Mouse (Mus musculus): ENCODE measurements around the gene Klf1.

The Klf1 gene

GRCm38 (mm10) chr8:84901752-84902151 lies at the start of gene Klf1:
Gene Klf1 (plus strand): TSS chr8:84901928.
- DNase-seq (ENCODE audit: low spot score) = no peak

DNA sequence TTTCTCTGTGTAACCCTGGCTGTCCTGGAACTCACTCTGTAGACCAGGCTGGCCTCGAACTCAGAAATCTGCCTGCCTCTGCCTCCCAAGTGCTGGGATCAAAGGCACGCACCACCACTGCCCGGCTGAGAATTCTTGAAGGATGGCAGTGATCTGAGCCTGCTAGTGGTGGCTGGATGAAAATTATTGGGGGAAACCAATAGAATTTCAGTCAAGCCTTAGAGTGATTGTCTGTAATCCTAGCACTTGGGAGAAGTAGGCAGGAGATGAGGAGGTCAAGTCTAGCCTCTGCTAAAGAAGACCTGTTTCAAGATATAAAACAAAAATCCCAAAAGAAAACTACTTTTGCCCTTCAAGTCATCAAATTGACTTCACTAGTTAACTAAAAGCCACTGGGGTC lies 45.3 kb upstream of the Klf1 start:
- no peak for DNase-seq (ENCODE audit: low spot score)

DNA sequence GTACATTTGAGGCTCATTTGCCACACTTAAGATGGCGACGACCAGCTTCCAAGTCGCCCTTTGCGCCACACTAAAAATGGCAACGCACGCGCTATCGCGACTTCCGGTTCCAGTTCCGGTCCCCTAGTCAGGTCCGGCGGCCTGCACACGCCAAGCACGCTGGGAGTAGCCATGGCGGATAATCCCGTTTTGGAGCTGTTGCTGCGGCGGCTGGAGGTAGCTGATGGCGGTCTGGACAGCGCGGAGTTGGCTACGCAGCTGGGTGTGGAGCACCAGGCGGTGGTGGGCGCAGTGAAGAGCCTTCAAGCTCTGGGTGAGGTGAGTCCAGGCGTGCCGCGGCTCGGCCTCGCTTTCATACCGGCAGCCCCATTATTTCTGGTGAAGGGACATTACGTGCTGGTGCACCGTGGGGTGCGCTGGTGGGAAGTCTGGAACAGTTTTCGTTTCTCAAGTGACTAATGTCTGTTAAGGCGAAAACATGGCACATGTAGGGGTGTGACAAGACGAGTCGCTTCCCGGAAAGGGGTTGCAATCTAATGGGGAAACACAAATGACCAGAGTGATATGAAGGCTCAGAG lies 44.8 kb upstream of the Klf1 start, which contains the start of gene Farsa:
TSS of gene Farsa (plus strand) at position 126 of the 578 bp plus-strand sequence.
- peak; percentile 94 for DNase-seq (ENCODE audit: low spot score)

DNA sequence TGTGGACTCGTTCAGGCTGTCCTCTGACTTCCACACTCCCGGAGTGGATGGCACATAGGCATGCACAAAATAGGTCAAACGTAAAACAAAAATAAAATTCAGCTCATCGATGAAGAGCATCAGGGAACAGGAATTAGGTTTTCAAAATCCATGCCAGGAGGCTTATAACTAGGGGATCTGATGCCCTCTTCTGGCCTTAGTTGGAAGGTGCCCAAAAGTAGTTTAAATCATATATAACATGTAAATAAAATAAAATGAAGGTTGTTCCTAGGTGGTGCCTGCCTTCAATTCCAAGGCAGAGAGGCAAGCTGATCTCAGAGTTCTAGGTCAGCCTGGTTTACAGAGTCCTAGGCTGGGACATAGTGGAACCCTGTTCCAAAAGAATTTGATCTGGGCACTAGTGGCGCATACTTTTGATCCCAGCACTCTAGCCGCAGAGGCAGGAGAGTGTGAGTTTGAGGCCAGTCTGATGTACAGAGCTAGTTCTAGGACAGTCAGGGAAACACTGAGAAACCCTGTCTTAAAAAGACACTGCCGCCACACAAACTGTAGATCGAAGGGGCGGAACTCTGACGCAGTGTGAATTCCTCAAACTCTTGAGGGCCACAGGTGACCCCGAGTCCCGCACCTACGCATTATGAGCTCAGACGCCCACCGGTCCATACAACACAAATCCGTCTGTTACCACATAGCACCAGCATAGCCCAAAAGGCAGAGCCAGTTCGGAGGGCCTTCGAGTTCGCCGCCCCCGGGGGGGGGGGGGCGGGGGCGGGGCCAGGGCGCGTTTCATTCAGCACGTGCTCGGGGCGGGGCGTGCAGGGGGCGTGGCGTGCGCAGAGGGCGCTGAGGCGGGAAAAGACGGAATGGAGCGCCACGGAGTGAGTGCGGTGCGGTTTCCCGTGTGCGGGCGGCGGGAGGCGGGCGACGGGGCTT lies 30.1 kb upstream of the Klf1 start, which contains the start of gene Syce2:
TSS of gene Syce2 (plus strand) at position 736 of the 933 bp plus-strand sequence.
- DNase-seq (ENCODE audit: low spot score) = peak; percentile 81

DNA sequence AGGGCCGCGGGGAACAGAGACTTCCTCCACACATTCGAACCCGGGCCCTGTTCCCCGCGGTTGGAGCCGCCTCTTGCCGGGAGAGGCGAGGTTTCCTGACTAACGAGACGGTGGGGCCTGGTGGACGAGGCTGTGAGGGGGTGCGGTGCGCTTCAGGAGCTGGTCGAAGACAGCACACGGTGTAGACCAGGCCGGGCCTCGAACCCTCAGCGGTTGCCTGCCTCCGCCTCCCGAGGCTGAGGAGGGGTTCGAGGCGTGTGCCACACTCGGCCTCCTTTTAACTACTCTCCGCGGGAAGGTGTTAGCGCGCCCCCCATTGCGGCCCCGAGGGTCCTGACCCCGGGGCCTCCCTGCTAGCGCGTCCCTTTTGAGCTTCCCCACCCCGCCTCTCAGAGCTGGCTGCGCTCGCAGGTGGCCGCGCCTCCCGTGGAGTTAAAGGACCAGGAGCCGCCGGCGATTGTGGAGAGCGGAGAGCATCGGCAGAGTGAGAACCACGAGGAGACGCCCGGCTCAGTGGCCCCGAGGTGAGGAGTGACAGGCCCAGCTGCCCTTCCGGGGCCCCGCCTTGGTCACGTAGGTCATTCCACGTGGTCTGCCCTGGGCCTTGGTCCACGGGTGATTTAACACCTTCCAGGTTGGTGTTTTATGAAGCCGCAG lies 29.3 kb upstream of the Klf1 start:
- DNase-seq (ENCODE audit: low spot score) = peak; percentile 12

GRCm38 (mm10) chr8:84873016-84873415 lies 28.7 kb upstream of the Klf1 start:
- no peak for DNase-seq (ENCODE audit: low spot score)

DNA sequence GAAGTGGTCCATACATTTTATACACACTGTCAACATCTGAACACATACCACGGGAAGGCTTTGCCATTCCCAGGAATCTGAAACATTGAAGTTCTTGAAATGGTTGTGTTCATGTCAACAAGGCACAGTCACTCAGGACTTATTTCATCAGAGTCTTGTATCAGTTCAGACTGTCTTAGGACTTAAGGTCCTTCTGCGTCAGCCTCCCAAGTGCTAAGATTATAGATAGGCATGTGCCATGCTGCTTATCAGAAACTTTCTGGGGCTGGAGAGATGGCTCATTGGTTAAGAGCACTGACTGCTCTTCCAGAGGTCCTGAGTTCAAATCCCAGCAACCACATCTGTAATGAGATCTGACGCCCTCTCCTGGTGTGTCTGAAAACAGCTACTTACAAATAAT lies 27.4 kb upstream of the Klf1 start:
- DNase-seq (ENCODE audit: low spot score) = no peak

DNA sequence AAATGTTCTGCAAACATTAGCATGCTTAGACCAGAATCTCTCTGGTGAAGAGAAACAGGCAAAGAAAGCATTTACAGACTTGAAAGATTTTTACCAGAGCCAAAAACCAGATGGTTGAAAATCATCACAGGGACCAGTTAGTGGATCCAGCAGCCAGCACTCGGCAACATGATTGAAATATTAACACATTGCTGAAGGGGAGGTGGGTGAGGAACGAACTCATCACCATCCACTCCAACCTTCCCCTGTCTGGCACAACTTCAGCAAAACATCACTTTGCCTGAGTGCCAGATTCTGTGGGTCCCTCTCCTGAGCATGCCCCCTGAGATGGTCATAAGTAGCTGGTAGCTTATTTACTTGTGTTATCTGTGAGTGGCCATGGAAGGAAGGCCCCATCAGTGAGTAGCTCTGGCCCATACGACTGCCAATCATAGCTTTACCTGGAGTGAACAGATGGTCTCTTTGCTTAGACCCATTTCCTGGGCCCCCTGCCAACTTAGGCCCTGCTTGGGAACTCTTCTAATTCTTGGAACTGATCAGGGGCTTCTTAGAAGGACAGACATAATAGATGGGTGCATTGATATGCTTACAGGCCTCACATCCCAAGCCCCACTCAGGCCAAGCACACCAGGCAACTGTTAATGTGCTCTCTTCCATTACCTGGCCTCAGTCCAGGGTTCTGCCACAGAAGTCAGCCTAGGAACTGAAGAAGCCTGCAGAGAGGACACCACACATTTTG lies 24.3 kb upstream of the Klf1 start:
- no peak for DNase-seq (ENCODE audit: low spot score)

- no peak for DNase-seq (ENCODE audit: low spot score)
Measured at GRCm38 (mm10) chr8:84878915-84879314, 22.8 kb upstream of the Klf1 start.

- no peak for DNase-seq (ENCODE audit: low spot score)
Measured at GRCm38 (mm10) chr8:84884728-84885127, 17.0 kb upstream of the Klf1 start.

DNA sequence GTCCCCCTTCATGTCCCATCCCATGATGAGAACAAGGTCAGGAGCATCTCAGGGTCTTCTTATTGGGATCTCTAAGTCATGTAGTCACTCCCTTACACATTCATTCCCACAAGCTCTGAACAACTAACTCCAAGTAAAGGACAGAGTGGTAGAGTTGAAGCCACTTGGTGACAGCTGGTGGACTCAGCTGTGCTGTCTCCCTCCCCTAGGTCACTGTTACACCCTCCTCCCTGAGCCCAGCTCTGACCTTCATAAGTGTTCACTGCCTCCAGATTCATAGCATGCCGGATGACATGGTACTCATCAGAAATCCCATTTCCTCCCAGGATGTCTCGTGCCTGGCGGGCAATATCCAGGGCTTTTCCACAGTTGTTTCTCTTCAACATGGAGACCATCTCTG lies 13.4 kb upstream of the Klf1 start:
- no peak for DNase-seq (ENCODE audit: low spot score)

DNA sequence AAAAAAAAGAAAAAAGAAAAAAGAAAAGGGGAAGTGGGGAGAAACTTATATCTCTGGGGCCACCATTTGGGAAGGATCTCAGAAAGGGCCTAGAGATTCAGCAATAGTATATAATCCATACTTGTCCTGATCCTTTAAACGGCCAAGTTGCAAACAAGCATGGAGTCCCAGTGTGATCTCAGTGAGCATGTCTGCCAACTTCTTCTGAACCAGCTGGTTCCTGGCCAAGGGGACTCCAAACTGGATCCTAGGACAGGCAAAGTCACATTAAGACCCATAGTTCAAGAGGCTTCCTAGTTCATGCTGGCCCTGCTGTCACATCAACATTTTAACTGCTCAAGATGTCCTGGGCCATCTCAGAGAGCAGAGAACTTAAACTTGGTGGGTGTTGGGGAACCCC lies 12.6 kb upstream of the Klf1 start:
- DNase-seq (ENCODE audit: low spot score) = no peak

- DNase-seq (ENCODE audit: low spot score) = no peak
Measured at GRCm38 (mm10) chr8:84892993-84893708, 8.6 kb upstream of the Klf1 start.

GRCm38 (mm10) chr8:84893709-84894134 lies 8.0 kb upstream of the Klf1 start, which contains the start of gene Gcdh:
Gene Gcdh (minus strand): TSS chr8:84893921.
- peak; percentile 98 for DNase-seq (ENCODE audit: low spot score)

- DNase-seq (ENCODE audit: low spot score) = no peak
Measured at GRCm38 (mm10) chr8:84895963-84896362, 5.8 kb upstream of the Klf1 start.

DNA sequence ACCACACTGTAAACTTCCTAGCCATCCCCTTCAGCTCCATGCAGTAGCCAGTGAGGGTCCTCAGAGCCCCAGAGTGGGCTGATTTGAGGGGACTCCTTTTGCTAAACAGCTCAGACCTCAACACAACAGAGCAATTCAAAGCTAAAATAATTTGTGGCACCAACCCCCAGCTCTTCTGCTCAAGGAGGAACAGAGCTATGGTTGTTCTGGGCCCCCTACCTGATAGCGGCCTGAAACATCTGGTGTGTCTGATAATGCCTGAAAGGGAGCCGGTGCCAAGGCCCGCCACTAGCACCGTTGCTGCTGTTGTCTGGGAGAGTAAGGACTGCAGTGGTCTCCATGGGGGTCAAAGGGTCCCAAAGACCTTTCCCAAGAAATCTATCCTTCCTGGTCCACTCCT lies 657 bp upstream of the Klf1 start:
- DNase-seq (ENCODE audit: low spot score) = no peak

- DNase-seq (ENCODE audit: low spot score) = no peak
Measured at GRCm38 (mm10) chr8:84902367-84902919, 715 bp downstream of the Klf1 start.

- DNase-seq (ENCODE audit: low spot score) = peak; percentile 92
Measured at GRCm38 (mm10) chr8:84902920-84903661, 1.4 kb downstream of the Klf1 start.

DNA sequence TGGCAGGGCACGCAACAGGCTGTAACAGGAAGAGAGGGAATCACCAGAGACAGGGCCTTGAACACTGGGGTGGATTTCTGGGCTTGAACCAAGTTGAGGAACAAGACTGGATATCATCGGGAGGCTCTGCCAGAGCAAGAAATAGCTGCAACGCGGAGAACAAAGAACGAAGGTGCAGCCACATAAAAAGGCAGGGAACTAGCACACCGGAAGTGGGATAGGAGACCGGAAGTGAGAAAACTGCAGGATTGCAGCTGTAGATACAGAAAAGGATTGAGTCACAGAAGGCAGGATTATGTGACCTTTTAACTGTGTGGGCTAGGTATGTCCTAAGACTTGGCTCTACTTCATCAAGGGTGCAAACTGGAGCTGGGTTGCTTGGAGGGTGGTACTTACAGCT lies 2.6 kb downstream of the Klf1 start:
- no peak for DNase-seq (ENCODE audit: low spot score)

DNA sequence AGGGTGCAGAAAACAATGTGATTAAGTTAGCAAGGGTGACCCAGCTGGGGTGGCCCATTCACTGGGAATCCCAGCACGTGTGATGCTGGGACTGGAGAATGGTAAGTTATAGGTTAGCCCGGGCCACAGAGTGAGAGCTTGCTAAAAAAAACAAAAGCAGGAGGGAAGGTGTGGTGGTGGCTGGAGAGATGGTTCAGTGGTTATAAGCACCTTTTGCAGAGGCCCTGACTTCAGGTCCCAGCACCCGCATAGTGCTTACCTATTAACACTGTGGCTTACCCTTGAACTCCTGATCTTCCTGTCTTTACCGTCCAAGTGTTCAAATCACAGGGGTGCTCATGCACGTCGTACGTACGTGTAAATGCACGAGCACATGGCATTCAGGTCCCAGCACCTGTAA lies 5.3 kb downstream of the Klf1 start:
- no peak for DNase-seq (ENCODE audit: low spot score)
